Mouse (Mus musculus) thymus, postnatal 0 days (tissue): ENCODE results near the gene Defa30. TPM values are rescaled to one million over a fixed set of nuclear protein-coding genes. Genes with fewer than 3 reads are reported as not detected.
"Not testable (repeated sequence)": the region's sequence is repeated elsewhere in the genome, so short reads cannot be mapped to it uniquely, and the experiment has no call there.

Experiments
- DNase-seq: peaks from one replicate; pipeline ENCODE4 v3.0.0-alpha.2; 2015; ENCODE audit warnings: low spot score
- polyA plus RNA-seq: library from polyadenylated mRNA; unstranded; fragments of >200 nt; fragmentation: Nextera tagmentation; extraction: Ambion mirVana; gene quantifications from 2 replicates; pipeline ENCODE4 v1.2.1, GENCODE M21; 2015

Defa30 gene
- polyA plus RNA-seq: not detected in 2 replicates

GRCm38 (mm10) chr8:21134342-21134741, at the start of gene Defa30:
Defa30 (plus strand) TSS chr8:21134642.
- not testable (repeated sequence) for DNase-seq

- DNase-seq: no peak
Measured at GRCm38 (mm10) chr8:21093106-21093505, 41.3 kb upstream of the Defa30 start.

GRCm38 (mm10) chr8:21095950-21096349, 38.5 kb upstream of the Defa30 start, which contains the start of gene Gm14851:
Gm14851 (minus strand) TSS chr8:21096050.
- DNase-seq: not testable (repeated sequence)

- DNase-seq: not testable (repeated sequence)
Measured at GRCm38 (mm10) chr8:21161977-21162376, 27.5 kb downstream of the Defa30 start, which contains the start of gene Defa22. Defa22 (plus strand) TSS chr8:21162277.

Other genes with a start within 250 kb of the Defa30 start
- not detected in 2 replicates for gene Defb33, start 242.0 kb upstream of the Defa30 start, polyA plus RNA-seq
- gene Gm15056, start 232.0 kb upstream of the Defa30 start, polyA plus RNA-seq: 0.55 and 0.82 TPM in 2 replicates
- gene Gm6040, start 212.6 kb upstream of the Defa30 start, polyA plus RNA-seq: not detected in 2 replicates
- gene AY761185, start 189.9 kb upstream of the Defa30 start, polyA plus RNA-seq: not detected in 2 replicates
- gene Defa21, start 109.1 kb upstream of the Defa30 start, polyA plus RNA-seq: 1.2 and 1.4 TPM in 2 replicates
- not detected in 2 replicates for gene Defa23, start 79.6 kb upstream of the Defa30 start, polyA plus RNA-seq
- gene Defa35, start 69.6 kb upstream of the Defa30 start, polyA plus RNA-seq: not detected in 2 replicates
- not detected in 2 replicates for gene Defa25, start 50.2 kb upstream of the Defa30 start, polyA plus RNA-seq
- gene Gm14851, start 38.6 kb upstream of the Defa30 start, polyA plus RNA-seq: 0.77 TPM in 1 of 2 replicates, not detected in the other
- not detected in 2 replicates for gene Defa22, start 27.6 kb downstream of the Defa30 start, polyA plus RNA-seq
- 0.74 TPM in 1 of 2 replicates, not detected in the other for gene Defa31, start 57.0 kb downstream of the Defa30 start, polyA plus RNA-seq
- gene Gm15293, start 66.9 kb downstream of the Defa30 start, polyA plus RNA-seq: not detected in 2 replicates
- not detected in 2 replicates for gene Gm15292, start 115.1 kb downstream of the Defa30 start, polyA plus RNA-seq
- gene Defa27, start 180.9 kb downstream of the Defa30 start, polyA plus RNA-seq: not detected in 2 replicates
- 0.28 and 0.34 TPM in 2 replicates for gene Defa29, start 192.4 kb downstream of the Defa30 start, polyA plus RNA-seq
- not detected in 2 replicates for gene Defa2, start 243.9 kb downstream of the Defa30 start, polyA plus RNA-seq